Mouse (Mus musculus) mesoderm, embryonic 11.5 days (tissue): ENCODE results near the gene Fyb2.
"Not testable (repeated sequence)": the region's sequence is repeated elsewhere in the genome, so short reads cannot be mapped to it uniquely, and the experiment has no call there.

Experiments used
- DNase-seq: peaks from one replicate; pipeline ENCODE4 v3.0.0-alpha.2; 2012; ENCODE audit warnings: low read depth, low spot score

Gene Fyb2

DNA sequence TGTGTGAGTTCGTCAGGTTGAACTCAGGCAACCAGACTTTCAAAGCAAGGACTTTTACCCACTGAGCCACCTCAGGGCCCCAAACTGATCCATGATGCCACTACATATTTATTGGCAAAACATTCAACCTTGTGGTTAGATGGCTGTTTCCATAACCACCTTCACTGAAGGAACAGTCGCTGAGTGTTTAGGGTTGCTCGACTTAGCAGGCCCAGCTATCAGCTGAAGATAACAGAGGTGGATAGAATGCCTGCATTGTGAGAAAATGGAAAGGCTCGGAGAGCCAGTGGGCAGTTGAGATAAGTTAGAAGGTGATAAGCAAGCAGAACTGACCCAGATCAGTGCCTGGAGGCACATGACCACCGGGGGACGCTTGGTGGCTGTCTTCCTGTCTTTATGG lies 26.3 kb downstream of the Fyb2 start:
- no peak for DNase-seq

DNA sequence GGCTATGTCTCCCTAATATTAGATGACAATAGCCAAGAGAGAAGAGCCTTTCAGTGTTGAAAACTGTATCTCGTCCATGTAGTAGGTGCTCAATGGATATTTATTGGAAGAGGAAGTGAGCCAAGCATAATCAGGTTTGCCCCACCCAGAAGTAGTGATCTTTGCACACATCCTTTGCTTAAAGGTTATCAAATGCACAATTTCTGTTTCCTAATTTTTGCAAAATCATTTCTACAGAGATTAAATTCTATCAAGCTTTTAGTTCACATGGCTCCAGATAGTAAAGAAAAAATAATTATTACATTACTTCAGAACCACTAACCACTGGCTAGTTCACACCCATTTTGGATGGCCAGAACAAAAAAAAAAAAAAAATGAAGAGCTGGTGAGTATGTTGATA lies 28.6 kb downstream of the Fyb2 start:
- no peak for DNase-seq

DNA sequence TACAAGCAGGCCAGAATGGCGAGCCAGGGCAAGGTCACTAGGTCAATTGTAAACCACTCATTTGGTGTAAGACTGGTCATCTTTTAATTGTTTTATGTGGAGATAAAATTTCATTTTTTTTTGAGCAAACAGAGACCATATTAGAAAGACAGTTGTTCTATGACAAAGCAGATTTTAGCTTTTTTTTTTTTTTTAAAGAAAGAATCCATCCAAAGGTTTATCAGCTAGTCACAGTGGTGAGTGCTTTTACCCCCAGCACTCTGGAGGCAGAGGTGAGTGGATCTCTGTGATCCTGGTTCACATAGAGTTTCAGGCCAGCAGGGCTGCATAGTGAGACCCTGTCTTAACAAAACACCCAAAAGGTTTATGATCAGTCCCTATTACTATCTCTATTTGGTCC lies 31.2 kb downstream of the Fyb2 start:
- no peak for DNase-seq

DNA sequence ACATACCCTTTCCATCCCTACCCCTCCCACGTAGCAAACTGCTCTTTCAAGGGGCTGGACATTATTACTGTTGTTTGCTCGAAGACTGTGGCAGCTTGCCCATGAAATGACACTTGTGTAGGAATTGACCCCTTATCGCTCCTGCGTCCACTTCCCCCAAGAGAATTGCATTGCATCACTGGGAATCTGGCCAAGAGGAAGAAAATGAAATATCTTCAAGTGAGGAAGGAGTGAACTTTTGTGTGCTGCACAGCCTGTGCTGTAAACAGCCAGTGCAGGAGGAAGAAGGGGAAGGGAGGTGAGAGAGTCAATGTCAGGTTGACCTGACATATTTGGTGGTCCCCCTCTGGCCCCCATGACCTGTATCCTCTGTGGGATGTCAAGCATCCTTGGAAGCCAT lies 35.6 kb downstream of the Fyb2 start:
- DNase-seq: no peak

DNA sequence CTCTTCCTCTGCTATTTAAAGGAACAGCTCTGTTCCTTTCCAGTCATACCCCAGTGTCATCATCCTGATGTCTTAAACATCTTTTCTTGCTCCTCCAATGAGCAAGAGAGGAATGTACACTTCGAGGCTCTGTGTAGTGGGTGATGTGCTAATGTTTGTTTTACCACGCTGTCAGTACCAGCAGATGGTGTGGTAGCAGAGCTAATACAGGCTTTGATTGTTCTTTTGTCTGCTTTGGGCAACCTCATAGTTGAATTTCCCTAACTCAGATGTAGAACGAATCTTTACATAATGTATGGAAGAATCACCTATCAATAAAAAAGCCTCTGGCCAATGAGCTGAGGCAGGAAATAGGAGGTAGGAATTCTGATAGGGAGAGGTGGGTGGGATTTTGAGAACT lies 36.0 kb downstream of the Fyb2 start:
- no peak for DNase-seq

DNA sequence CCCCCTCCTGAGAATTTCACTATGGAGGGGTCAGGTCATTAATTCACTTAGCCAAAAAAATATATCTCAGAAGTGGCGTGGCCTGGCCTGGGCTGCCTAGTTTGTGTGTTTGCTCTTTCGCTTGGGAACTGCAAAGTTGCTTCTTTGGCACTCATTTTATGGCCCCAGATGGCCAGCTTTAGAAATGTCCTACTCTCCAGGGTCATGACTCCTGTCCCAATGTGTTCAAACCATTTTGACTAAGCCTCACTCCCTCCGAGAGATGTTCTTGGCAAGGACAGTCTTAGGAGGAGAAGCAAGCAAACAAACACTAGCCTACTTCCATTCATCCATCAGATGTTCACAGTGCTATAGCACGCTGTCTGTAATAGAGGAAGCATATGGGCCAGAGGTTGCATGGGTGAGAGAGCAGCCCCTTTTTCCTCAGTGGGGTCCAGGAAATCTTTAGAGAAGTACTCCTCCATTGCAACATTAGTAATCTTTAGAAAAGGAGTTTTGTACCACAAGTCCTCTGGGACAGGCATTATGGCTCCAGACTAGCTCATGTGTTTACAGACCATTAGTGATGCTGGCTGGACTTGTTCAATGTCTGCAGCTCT lies 38.1 kb downstream of the Fyb2 start:
- DNase-seq: no peak

DNA sequence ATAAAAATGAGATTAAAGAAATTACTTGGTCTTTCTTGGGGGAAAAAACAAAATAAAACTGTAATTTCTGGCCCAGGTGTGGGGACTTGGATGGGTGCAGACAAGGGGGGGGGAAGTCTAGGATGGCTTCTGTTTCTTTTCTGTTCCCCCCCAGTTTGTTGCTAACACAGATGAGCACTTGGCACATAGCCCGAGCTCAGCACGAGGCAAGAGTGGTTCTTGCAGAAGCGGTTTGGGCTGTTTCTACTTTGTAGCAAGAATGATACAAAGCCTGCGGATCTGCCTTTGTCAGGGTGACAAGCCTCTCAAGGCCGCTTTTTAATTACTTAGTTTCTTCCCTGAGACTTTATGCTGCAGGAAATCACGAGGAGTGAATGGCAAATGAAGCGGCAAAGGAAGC lies 43.4 kb downstream of the Fyb2 start:
- no peak for DNase-seq

DNA sequence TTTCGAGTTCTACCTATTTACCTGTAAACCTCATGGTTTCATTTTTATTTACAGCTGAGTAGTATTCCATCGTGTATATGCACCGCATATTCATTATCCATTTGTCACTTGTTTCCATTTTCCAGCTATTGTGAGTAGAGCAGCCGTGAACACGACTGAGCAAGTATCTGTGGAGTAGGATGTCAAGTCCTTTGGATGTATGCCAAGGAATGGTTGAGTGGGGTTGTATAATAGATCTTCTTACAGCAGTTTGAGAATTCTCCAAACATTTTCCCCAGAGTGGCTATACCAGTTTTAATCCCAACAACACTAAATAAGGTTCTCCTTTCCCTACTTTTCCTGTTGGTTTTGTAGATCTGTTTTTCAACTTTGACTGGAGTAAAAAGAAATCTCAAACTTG lies 48.2 kb downstream of the Fyb2 start:
- no peak for DNase-seq

DNA sequence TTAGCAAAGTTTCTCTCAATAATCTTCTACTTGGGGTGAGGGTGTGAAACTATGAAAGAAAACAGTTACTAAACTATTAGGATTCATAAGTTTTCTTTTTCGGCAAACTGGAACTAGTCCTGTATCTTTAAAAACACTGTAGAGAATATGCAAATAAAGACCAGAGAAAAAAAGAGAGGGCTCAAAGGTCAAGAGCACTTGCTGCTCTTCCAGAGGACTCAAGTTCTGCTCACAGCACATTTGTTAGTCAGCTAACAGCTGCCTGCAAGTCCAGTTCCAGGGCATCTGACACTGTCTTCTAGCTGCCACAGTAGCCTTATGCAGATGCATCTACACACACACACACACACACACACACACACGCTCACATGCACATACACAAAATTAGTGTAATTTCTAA lies 59.4 kb downstream of the Fyb2 start:
- DNase-seq: no peak

DNA sequence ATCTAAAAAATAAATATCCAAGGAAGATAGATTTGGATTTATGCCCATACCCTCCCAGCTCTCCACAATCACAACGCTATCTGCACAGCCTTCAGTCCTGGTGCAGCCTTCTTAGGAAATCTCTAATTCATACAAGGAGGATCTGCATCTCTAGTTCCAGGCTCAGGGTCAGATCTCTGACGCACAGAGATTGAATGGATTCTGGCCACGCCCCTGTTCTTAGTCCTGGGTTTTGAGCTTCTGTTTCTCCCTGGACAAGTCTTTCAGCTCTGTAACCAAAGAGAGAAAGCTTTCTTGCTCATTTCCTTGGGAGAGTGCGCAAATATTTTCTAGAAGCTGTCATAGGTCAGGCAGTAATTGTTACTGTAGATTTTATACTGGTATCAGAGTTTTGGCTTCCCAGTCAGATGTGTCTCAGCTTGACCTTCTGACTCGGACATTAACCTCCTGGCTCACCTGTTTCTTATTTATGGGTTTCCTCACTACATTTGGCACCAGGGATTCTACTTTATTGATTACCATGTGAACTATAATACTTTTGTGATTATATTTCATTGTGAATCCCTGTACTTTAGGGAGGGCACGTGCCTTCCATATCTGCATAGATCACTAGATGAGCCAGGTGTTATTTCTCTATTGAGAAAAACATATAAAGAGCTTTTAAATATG lies 62.0 kb downstream of the Fyb2 start:
- no peak for DNase-seq

DNA sequence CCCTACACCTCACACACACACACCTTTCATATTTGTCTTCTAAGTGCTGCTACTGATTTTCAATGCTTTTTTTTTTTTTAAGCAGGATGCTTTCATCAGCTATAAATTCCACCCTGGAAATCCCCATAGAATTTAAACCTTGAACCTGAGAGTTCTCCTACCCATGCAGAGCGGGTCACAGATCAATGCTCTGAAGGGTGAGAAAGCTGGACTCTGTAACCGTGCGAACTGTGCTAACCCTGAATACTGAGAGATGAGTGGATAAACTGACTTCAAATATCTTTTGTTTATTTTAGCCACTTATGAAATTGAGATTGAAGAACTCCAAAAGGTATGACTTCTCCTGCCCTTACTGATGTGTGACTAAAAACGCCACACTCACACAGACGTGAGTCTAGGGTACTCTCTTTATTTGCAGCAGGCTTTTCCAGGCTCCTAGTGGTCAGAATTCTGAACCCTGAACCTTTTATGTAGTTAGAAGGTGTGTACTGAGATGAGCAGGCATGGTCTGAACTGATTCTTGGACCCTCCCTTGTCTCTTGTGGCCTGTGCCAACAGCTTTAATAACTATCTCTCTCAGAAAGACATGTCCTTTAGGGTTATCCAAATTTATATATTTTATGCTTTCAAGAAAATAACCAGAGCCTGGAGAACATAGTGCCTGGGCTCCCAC lies 72.8 kb downstream of the Fyb2 start:
- DNase-seq: no peak

DNA sequence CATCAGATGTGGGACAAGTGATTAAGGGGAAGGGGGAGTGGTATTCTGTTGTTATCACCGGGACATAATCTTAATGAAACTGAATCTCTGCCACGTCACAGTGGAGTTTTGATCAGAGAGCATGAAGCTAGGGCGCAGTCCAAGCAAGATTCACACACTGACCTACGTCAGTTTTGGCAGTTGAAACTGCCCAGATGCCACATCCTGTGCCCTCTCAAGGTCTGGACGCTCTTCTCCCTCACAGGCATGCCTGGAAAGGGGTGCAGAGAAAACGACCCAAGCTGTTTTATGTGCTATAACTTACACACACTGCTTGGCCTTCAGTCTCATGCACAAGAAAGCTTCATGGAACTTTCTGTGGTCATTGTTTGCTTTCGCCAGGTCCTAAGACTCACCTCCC lies 74.4 kb downstream of the Fyb2 start:
- DNase-seq: no peak

DNA sequence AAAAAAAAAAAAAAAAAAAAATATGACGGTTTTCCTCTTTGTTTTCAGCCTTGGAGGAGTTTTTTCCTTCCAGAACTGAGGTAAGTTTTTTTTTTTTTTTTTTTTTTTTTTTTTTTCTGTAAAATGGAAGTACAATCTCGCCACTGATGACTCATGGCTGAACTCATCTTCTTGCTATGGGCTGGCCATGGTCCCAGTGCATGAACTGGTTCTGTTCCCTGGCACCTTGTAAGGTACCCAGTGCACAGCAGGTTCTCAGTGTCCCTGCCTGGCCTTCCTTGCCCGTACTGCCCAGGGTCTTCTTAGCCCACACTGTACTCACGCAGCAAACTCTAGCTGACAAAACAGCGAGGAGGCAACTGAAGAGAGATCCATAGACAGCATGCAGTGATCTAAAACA lies 74.8 kb downstream of the Fyb2 start:
- no peak for DNase-seq

DNA sequence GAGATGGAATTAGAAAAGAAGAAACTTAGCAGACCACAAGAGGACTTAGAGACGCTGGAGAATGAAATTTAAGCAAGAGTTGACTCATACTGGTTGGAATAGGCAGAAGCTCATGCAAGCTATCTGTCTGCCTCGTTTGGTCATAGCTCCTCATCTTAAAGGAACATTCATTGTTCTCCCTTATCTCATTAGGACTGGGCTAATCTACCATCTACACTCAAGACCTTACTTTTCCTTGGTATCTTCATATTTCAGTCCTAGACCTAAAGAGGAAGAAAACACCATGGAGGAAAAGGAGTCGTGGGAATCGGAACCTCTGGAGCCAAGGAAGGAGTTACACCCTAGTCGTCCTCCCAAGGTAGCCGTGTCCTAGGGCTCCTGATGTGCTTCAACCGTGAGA lies 75.5 kb downstream of the Fyb2 start:
- no peak for DNase-seq

DNA sequence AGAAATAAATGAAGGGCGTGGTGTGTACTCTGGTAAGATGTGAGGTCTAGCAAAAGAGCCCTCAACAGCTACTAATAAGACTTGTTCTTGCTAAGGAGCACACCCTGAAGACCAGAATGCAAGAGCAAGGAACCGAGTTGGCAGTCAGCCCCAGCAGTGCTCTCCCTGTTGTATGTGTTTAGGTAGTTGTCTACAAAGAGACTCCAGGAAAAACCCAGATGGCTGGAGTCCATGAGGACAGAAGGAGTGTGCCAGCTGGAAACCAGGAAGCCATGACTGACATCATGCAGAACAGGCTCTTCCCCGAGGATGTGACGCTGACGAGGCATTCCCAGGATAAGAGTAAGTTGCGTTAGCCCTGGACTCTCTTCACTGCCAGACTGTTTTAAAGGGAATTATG lies 76.8 kb downstream of the Fyb2 start:
- no peak for DNase-seq

DNA sequence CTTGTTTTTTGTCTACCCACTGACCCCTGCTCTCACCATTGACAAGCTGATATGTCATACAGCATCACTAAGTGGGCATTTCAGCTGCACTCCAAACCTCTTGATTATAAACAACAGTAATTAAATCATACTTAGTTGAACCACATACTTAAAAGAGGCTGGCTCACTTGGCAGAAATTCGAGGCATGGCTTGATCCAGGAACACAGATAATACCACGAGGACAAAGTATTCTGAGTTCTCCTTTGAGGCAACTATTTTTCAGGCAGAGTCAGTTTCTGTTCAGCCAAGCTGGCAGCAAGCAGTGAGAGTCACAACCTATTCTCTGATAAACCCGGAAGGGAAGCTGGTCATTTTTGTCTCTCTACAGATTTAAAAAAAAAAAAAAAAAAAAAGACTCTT lies 77.4 kb downstream of the Fyb2 start:
- no peak for DNase-seq

DNA sequence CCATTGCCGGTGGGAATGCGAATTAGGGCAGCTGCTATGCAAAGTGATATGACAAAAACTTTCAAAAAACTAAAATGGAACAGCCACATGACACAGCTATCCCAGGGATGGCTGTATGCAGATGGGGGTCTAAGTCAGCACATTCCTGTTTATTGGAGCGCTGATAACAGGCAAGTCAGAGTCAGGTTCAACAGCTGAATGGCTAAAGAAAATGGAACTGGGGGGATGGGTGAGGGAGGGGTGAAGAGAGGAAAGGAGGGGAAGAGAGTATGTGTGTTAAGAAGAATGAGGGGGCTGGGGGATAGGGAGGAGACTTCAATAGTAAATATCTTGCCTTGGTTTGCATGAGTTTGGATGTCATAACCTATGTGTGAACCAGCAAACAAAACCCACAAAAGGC lies 79.0 kb downstream of the Fyb2 start:
- DNase-seq: no peak

DNA sequence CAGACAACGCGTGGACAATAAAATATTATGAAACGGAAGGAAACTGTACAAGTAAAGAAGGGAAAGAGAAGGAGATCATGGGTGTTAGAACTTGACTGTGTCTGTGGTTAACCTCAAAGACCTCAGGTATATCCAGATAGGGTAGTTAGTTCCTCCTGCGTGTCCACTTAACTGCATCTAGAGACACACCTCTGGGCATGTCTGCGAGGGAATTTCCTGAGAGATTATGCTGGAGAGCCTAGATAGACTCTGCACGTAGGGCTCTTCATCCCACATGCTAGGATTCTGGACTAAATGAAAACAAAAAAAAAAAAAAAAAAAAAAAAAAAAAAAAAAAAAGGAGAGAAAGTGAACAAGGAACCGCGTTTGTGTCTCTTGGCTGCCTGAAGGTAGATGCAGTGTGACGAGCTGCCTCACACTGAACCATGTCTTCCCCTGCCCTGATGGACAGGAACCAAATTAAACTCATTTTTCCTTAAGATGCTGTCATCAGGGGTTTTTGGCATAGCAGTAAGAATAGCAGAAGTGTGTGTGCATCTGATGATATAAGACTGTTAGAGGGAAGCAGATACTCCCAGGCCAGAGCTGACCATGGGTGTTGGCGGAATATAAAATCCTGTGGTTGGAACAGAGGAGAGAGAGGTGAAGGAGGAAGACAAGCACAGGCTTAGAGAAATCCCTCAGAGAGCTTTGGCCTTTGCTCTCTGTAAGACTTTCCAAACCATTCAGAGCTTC lies 80.1 kb downstream of the Fyb2 start:
- no peak for DNase-seq

DNA sequence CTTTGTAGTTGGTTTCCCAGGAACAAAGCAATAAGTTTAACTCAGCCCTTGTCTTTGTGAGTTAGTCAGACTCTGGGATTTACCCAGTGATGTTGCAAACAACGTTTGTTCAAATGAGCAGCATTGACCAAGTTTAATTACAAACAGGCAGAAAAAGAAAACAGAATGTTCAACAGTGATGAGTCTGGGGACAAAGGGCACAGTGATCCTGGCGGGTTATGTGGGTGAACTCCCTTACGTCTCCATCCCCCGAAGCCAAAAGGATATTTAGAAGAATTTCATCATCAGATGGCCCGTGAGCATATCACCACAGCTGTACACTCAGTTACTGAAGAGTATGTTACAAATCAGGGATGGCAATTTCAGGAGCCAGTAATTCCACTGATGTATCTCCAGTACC lies 86.4 kb downstream of the Fyb2 start:
- no peak for DNase-seq

DNA sequence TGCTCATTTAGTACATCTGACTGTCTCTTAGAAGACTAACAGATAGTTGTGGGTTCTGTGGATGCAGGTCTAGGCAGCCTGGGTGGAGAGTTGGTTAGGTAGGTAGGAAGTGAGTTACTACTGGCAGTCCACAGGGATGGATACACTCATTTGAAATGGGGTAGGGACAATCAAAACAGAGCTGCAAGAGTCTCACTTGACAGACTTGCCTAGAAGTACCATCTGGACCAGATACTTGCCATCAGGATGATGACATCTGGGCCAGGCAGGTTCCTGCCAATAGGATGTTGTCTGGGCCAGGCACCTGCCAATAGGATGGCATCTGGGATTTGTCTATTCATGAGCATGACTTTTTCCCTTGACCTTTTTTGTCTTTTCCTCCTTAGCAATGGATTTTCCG lies 88.5 kb downstream of the Fyb2 start:
- no peak for DNase-seq

DNA sequence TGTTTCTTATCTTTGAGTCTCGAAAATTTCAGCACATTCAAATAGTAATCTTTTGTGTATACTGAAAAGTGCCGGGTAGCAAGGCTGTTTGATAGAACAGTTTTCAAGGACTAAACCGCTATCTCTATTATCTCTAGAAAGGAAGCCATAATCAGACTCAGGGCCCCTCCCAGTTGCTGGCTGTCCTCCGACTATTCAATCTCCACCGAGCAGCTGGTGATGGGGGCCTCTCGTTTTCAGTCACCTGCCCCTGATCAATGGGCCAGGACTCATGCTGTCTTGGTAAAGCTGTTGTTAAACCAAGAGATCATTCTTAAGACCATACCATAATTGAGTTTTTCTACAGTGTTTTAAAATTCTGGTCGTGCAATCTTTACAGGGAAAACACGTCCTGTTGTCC lies 90.9 kb downstream of the Fyb2 start:
- DNase-seq: no peak

DNA sequence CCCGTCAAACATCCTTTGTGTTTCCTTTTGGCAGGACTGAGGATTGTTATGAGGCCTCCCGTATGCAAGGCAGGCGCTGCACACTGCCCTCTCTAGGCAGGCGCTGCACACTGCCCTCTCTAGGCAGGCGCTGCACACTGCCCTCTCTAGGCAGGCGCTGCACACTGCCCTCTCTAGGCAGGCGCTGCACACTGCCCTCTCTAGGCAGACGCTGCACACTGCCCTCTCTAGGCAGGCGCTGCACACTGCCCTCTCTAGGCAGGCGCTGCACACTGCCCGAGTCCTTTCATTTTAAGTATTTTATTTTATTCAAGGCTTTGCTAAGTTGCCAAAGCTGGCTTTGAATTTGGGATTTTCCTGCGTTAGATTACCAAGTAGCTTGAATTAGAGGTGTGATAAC lies 91.4 kb downstream of the Fyb2 start:
- DNase-seq: not testable (repeated sequence)
